Mouse (Mus musculus) stomach, postnatal 0 days (tissue): ENCODE results near the gene Prox2. TPM values are rescaled to one million over a fixed set of nuclear protein-coding genes. Genes with fewer than 3 reads are reported as not detected.

Experiments
- ATAC-seq: fragments of 200-750 bp; cut with Nextera tagmentation; 2 replicates; pipeline ENCODE4 v1.8.0; 2017; ENCODE audit not compliant: low FRiP score, low TSS enrichment
- DNase-seq: peaks from one replicate; pipeline ENCODE4 v3.0.0-alpha.2; 2016; ENCODE audit warnings: low spot score
- H3K27ac ChIP-seq: fragments of 300-500 bp; sonication (generic); replicated peaks from 2 replicates; pipeline ENCODE4 v1.5.1; 2014; ENCODE audit warnings: mild to moderate bottlenecking, control low read depth
- H3K27me3 ChIP-seq: fragments of 300-500 bp; sonication (generic); 2 replicates; pipeline ENCODE4 v1.6.1; 2014; ENCODE audit warnings: low read length; ENCODE audit not compliant: control insufficient read depth, insufficient read depth
- H3K36me3 ChIP-seq: fragments of 300-500 bp; sonication (generic); 2 replicates; pipeline ENCODE4 v1.6.1; 2014; ENCODE audit warnings: low read length, mixed read lengths; ENCODE audit not compliant: control insufficient read depth, insufficient read depth
- H3K4me1 ChIP-seq: fragments of 300-500 bp; sonication (generic); replicated peaks from 2 replicates; pipeline ENCODE4 v1.6.1; 2014; ENCODE audit warnings: antibody characterized with exemption; ENCODE audit not compliant: control insufficient read depth, insufficient read depth
- H3K4me2 ChIP-seq: fragments of 300-500 bp; sonication (generic); replicated peaks from 2 replicates; pipeline ENCODE4 v1.6.1; 2014; ENCODE audit warnings: low read depth, mild to moderate bottlenecking, control low read depth, moderate library complexity
- H3K4me3 ChIP-seq: fragments of 300-500 bp; sonication (generic); 2 replicates; pipeline ENCODE4 v1.5.1; 2014; ENCODE audit warnings: low read depth, low read length, control low read depth
- H3K9ac ChIP-seq: fragments of 300-500 bp; sonication (generic); 2 replicates; pipeline ENCODE4 v1.6.1; 2014; ENCODE audit warnings: mild to moderate bottlenecking, low read length, control low read depth, mixed read lengths
- H3K9me3 ChIP-seq: fragments of 300-500 bp; sonication (generic); 2 replicates; pipeline ENCODE4 v1.6.1; 2016; ENCODE audit warnings: low read length; ENCODE audit not compliant: control insufficient read depth
- CTCF ChIP-seq: IDR thresholded peaks from 2 replicates; pipeline ENCODE4 v1.5.1; 2016; ENCODE audit warnings: antibody characterized with exemption, low read depth, mild to moderate bottlenecking, moderate library complexity
- EP300 ChIP-seq: optimal IDR thresholded peaks from 2 replicates; pipeline ENCODE3; 2016; ENCODE audit warnings: antibody characterized with exemption
- WGBS: fragments of 180-500 bp; shearing (Covaris S2); extraction: QIAGEN DNeasy Blood & Tissue Kit; methylation state at CpG from one replicate; pipeline ENCODE4 v1.1.7; 2014; 5-methylcytosine and 5-hydroxymethylcytosine counted together
- polyA plus RNA-seq: library from polyadenylated mRNA; unstranded; fragments of >200 nt; fragmentation: Nextera tagmentation; extraction: Ambion mirVana; gene quantifications from 2 replicates; pipeline ENCODE4 v1.2.1, GENCODE M21; 2015

Gene Prox2
- polyA plus RNA-seq, 1 experiment from 2014 or later: 1.9 TPM

GRCm38 (mm10) chr12:85113337-85113736 is 2.8 kb upstream of the Prox2 start:
- TF ChIP-seq EP300 (no peak), CTCF (no peak)
- Histone ChIP-seq H3K9ac (no peak overlapping the region), H3K4me1 (peaks cover 6% of the 10 kb centered on the region), H3K9me3 (no peaks in the 10 kb centered on the region), H3K27ac (no peak overlapping the region), H3K27me3 (no peaks in the 10 kb centered on the region), H3K4me2 (no peak overlapping the region), H3K36me3 (peaks cover 3% of the 10 kb centered on the region; the same call in 1 of the 2 replicates), H3K4me3 (no peak overlapping the region)
- DNase-seq (no peak), ATAC-seq (no peak)
- WGBS: 80% methylated on average over 3 of the region's 3 CpGs

GRCm38 (mm10) chr12:85112550-85113251 is 2.1 kb upstream of the Prox2 start:
- H3K9ac ChIP-seq: no peak overlapping the region
- WGBS: 81% methylated on average over 7 of the region's 7 CpGs
- H3K4me3 ChIP-seq: no peak overlapping the region
- no peak overlapping the region for H3K27ac ChIP-seq
- no peak overlapping the region for H3K4me2 ChIP-seq
- no peaks in the 10 kb centered on the region for H3K9me3 ChIP-seq
- TF ChIP-seq CTCF (no peak), EP300 (no peak)
- H3K27me3 ChIP-seq: no peaks in the 10 kb centered on the region
- DNase-seq (no peak), ATAC-seq (no peak)
- peaks cover 6% of the 10 kb centered on the region for H3K4me1 ChIP-seq
- H3K36me3 ChIP-seq: peaks cover 3% of the 10 kb centered on the region; the same call in 1 of the 2 replicates

GRCm38 (mm10) chr12:85110011-85110697 is 405 bp downstream of the Prox2 start:
- H3K4me2 ChIP-seq: peak overlapping the region; percentile 85
- H3K9ac ChIP-seq: peak overlapping the region; percentile 95
- H3K27ac ChIP-seq: peak overlapping the region; percentile 92
- H3K9me3 ChIP-seq: no peaks in the 10 kb centered on the region
- peak; percentile 12; the same call in 1 of the 2 replicates for ATAC-seq
- peak; percentile 27 for DNase-seq
- H3K4me3 ChIP-seq: peak overlapping the region; percentile 97
- 8% methylated on average over 18 of the region's 18 CpGs for WGBS
- TF ChIP-seq EP300 (no peak), CTCF (no peak)
- peaks cover 3% of the 10 kb centered on the region; the same call in 1 of the 2 replicates for H3K36me3 ChIP-seq
- no peaks in the 10 kb centered on the region for H3K27me3 ChIP-seq
- peaks cover 6% of the 10 kb centered on the region for H3K4me1 ChIP-seq

- no peak overlapping the region for H3K27ac ChIP-seq
- no peak overlapping the region for H3K9ac ChIP-seq
Measured at GRCm38 (mm10) chr12:85109426-85109825, 1.1 kb downstream of the Prox2 start.

GRCm38 (mm10) chr12:85108643-85109042 is 1.9 kb downstream of the Prox2 start:
- Histone ChIP-seq H3K9me3 (no peaks in the 10 kb centered on the region), H3K4me3 (no peak overlapping the region), H3K4me2 (no peak overlapping the region), H3K4me1 (peaks cover 6% of the 10 kb centered on the region), H3K27me3 (no peaks in the 10 kb centered on the region), H3K9ac (no peak overlapping the region), H3K27ac (no peak overlapping the region), H3K36me3 (no peaks in the 10 kb centered on the region)
- no peak for DNase-seq
- ATAC-seq: no peak
- WGBS: 74% methylated on average over 3 of the region's 3 CpGs
- no peak for TF ChIP-seq CTCF
- no peak for TF ChIP-seq EP300

More at GRCm38 (mm10) chr12:85109426-85109825, 1.1 kb downstream of the Prox2 start:
- no peak for DNase-seq
- Histone ChIP-seq H3K9me3 (no peaks in the 10 kb centered on the region), H3K4me1 (peaks cover 6% of the 10 kb centered on the region), H3K4me2 (no peak overlapping the region), H3K4me3 (no peak overlapping the region), H3K27me3 (no peaks in the 10 kb centered on the region), H3K36me3 (no peaks in the 10 kb centered on the region)
- no peak for ATAC-seq
- TF ChIP-seq CTCF (no peak), EP300 (no peak)
- 43% methylated on average over 4 of the region's 4 CpGs for WGBS

GRCm38 (mm10) chr12:85106292-85106691 is 4.3 kb downstream of the Prox2 start:
- H3K36me3 ChIP-seq: no peaks in the 10 kb centered on the region
- no peaks in the 10 kb centered on the region for H3K9me3 ChIP-seq
- WGBS: 13% methylated on average over 8 of the region's 8 CpGs
- no peak for TF ChIP-seq CTCF
- TF ChIP-seq EP300: no peak
- H3K27me3 ChIP-seq: no peaks in the 10 kb centered on the region
- H3K9ac ChIP-seq: no peak overlapping the region
- ATAC-seq (no peak), DNase-seq (no peak)
- H3K4me3 ChIP-seq: no peak overlapping the region
- H3K27ac ChIP-seq: no peak overlapping the region
- H3K4me2 ChIP-seq: no peak overlapping the region
- no peaks in the 10 kb centered on the region for H3K4me1 ChIP-seq
